Mouse (Mus musculus): Measurements from ENCODE around the gene Gtdc1. TPM values are rescaled to one million over a fixed set of nuclear protein-coding genes. Genes with fewer than 3 reads are reported as not detected.

Gtdc1 gene
- 1 to 10 TPM in 1 of 2 experiments, under 1 TPM in 1; 0.28 to 4.2 TPM for polyA plus RNA-seq (2012; fragmentation: generic; extraction: Trizol)

DNA sequence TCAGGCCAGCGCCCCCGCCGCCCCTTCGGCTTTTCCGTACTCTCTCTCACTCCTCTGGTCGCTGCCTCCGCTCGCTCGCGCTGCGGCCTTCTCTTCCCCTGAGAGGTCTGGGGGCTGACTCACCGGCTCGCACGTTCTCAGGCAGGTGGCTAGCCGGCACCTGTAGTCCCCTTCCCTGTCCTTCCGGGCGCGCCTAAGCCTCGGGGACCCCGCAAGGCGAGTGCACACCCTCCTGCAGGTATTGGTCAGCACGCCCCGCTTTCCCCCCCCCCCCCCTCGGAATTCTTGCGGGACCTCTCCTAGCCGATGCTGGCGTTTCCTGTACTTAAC lies at the start of gene Gtdc1:
Gene Gtdc1 (minus strand): TSS at position 176 of the 330 bp plus-strand sequence.

Other genes with a start within 250 kb of the Gtdc1 start
- gene Zeb2, start 189.7 kb upstream of the Gtdc1 start, polyA plus RNA-seq (2012; fragmentation: generic; extraction: Trizol), result 1 to 10 TPM in 1 of 2 experiments, under 1 TPM in 1; 0.47 to 7.7 TPM